Mouse (Mus musculus) olfactory bulb, adult 2 months (tissue): ENCODE measurements around the gene Poll.

ENCODE experiments used
- CTCF ChIP-seq: fragments of 200-500 bp; IDR thresholded peaks from 2 replicates; pipeline ENCODE4 v1.5.1; 2012; ENCODE audit warnings: low read depth, mild to moderate bottlenecking, low read length, moderate library complexity; ENCODE audit not compliant: insufficient read depth
- POLR2A ChIP-seq: fragments of 200-500 bp; IDR thresholded peaks from 2 replicates; pipeline ENCODE4 v1.6.1; 2012; ENCODE audit warnings: mild to moderate bottlenecking, low read depth, low read length, moderate library complexity; ENCODE audit not compliant: insufficient read depth

DNA sequence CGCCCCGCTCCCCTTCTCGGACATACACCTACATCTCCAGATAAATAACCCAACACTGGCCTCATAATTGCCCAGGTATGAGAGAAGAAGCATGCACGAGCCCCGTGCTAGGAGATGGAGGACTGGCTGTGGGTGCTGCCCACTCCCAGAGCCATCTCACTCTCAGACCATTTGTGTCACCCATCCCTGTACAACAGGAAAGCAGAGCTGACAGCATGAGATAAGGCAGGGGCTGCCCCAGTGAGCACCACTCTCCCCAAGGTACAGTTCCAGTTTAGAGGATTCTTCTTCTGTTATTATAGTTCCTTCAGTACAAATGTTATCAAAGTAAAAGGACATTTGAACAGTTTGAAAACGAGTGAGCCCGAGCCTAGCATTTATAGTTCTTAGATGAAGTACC lies 32.9 kb downstream of the Poll start:
- TF ChIP-seq CTCF (no peak), POLR2A (no peak)
